Mouse (Mus musculus): ENCODE results near the gene Pdxk. TPM values are rescaled to one million over a fixed set of nuclear protein-coding genes. Genes with fewer than 3 reads are reported as not detected.

Pdxk gene
- polyA plus RNA-seq (2021; fragmentation: Nextera tagmentation): 39.2 and 41.0 TPM in 2 replicates
- long read RNA-seq, experiment 1, full-length matches to known transcripts: 73 of 118 reads
- long read RNA-seq, experiment 1, partial matches to known transcripts: 43 of 118 reads
- long read RNA-seq, experiment 1, other reads (novel, unspliced or antisense): 2 of 118 reads
- long read RNA-seq, experiment 2, full-length matches to known transcripts: 129 of 186 reads
- long read RNA-seq, experiment 2, partial matches to known transcripts: 3 of 186 reads
- long read RNA-seq, experiment 2, other reads (novel, unspliced or antisense): 54 of 186 reads

GRCm38 (mm10) chr10:78464792-78465207, at the start of gene Pdxk:
TSS of gene Pdxk (minus strand) at chr10:78464975.

DNA sequence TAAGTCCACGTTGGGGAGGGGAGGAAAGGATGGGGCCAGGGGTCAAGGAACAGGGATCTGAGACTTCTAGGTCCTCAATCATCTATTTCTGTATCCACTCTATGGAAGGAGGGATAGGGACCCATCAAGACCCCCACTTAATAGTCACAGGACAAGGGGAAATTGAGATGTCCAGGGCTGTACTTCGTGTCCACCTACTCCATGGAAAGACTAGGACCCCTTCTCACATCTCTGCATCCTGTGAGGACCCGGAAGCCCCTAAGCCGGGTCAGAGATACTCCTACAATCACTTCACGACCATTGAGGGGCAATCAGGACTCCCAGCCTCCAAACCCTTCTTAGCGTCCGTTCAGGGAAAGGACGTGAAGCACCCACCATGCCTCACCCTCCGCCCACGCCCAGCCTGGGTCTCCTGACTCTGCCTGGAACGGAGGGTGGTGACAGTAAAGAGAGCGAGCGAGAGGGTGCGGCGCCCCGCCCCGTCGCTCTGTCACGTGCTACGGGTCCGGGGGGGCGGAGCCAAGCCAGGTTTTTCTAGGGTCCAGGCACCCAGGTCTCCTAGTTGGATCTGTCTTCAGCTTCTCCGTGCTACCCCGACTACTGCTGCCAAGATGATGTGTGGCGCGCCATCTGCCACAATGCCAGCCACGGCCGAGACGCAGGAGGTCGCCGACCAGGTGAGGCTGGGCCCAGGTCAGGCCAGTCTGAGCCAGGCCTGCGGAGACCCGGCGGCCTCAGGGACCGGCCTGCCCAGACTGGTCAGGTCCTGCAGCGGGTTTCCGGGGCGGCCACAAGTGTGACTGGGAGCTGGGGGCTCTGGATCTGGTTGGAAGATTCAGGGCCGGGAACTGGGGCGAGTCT, 39.4 kb downstream of the Pdxk start, which contains the start of gene Cstb:
TSS of gene Cstb (plus strand) at position 489 of the 861 bp plus-strand sequence.

GRCm38 (mm10) chr10:78412319-78413151, 52.2 kb downstream of the Pdxk start, which contains the start of gene Rrp1:
TSS of gene Rrp1 (minus strand) at chr10:78413043.

Small RNAs within 50 kb of the gene (microRNA-seq; reads per million reads assigned to microRNA genes)
- gene Mir6410: not detected
- gene Mir6907: 6.9 reads per million, percentile 25 among the genes with 10 or more reads in this experiment
- 1.3 reads per million for gene Mir6908

Other genes starting within 250 kb of the Pdxk start
- gene Trappc10, start 220.3 kb downstream of the Pdxk start, polyA plus RNA-seq (2021; fragmentation: Nextera tagmentation): 4.3 and 4.9 TPM in 2 replicates
- 25.0 and 27.3 TPM in 2 replicates for gene Agpat3, start 112.5 kb downstream of the Pdxk start, polyA plus RNA-seq (2021; fragmentation: Nextera tagmentation)
- 282 and 306 TPM in 2 replicates for gene Rrp1, start 51.9 kb downstream of the Pdxk start, polyA plus RNA-seq (2021; fragmentation: Nextera tagmentation)
- gene Cstb, start 39.3 kb downstream of the Pdxk start, polyA plus RNA-seq (2021; fragmentation: Nextera tagmentation): 117 and 142 TPM in 2 replicates
- gene Olfr1358, start 52.5 kb upstream of the Pdxk start, polyA plus RNA-seq (2021; fragmentation: Nextera tagmentation): not detected in 2 replicates
- 31.7 and 43.2 TPM in 2 replicates for gene Ilvbl, start 109.4 kb upstream of the Pdxk start, polyA plus RNA-seq (2021; fragmentation: Nextera tagmentation)
- gene Syde1, start 127.0 kb upstream of the Pdxk start, polyA plus RNA-seq (2021; fragmentation: Nextera tagmentation): 2.5 and 3.2 TPM in 2 replicates
- not detected in 2 replicates for gene Olfr1357, start 153.1 kb upstream of the Pdxk start, polyA plus RNA-seq (2021; fragmentation: Nextera tagmentation)

Data from layer of hippocampus, adult 6 months (tissue).